Mouse (Mus musculus) MEL-GATA-1-ER (cell line): ENCODE measurements around the gene Ndc80.
A peak's percentile ranks its signal among the peaks of the same experiment; 100 is the strongest.
"Not testable (repeated sequence)": the region's sequence is repeated elsewhere in the genome, so short reads cannot be mapped to it uniquely, and the experiment has no call there.

Experiments
- DNase-seq: peaks from one replicate; pipeline ENCODE4 v3.0.0-alpha.2; 2012; ENCODE audit warnings: low read depth; ENCODE audit errors: extremely low read depth

Gene Ndc80

DNA sequence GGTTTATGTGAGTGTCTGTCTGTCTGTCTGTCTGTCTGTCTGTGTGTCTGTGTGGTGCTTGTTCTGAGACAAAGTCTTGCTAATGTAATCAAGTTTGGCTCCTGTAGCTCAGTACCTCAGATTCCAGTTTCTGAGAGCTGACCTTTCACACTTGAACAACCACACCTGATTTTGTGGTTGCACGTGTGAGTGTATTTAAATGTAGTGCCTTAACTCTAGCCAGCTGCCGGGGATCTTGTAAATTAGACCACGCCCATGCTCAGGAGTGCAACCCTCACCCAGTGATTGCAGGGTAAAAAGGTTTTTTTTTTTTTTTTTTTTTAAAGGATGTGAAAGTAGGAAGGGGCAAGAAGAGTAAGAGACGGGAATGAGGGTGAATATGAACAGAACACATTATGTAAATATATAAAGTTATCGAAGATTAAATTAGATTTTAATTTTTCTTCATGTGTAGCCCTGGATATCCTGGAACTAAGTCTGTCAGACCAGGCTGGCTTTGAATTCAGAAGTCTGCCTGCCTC lies 47.2 kb downstream of the Ndc80 start:
- no peak for DNase-seq

DNA sequence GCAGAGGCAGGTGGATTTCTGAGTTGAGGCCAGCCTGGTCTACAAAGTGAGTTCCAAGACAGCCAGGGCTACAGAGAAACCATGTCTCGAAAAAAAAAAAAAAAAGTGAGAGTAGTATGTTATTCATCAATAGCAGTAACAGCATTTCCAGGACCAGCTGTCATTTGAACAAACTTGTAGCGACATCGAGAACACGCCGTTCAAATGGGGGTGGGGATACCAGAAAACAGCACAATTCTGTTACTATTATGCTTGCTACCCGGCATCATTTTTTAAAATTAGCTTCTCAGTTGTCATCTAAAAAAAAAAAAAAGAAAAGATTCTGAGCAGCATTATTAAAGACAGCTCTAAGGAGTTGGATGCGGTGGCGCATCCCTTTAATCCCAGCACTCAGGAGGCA lies 49.2 kb downstream of the Ndc80 start:
- no peak for DNase-seq

- no peak for DNase-seq
Observed at GRCm38 (mm10) chr17:71476346-71477020, 50.2 kb downstream of the Ndc80 start.

DNA sequence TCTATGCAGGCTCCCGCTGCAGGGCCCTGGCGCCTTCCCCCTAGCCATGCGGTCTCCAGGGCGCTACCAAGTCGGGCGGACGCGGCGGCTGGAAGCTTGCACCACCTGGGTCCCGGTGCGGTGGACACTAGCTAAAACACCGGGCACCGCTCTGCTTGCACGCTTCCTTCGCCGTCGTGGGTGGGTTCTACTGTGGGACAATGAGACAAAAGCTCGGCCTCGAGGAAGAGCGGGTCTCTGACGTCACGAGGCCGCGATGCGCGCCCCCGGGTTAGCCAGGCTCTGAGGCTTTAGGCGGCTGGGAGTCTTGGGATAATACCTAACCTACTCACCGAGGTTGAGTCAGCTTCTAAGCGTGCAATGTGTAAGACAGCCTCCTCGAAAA lies 51.0 kb downstream of the Ndc80 start:
- peak; percentile 23 for DNase-seq

DNA sequence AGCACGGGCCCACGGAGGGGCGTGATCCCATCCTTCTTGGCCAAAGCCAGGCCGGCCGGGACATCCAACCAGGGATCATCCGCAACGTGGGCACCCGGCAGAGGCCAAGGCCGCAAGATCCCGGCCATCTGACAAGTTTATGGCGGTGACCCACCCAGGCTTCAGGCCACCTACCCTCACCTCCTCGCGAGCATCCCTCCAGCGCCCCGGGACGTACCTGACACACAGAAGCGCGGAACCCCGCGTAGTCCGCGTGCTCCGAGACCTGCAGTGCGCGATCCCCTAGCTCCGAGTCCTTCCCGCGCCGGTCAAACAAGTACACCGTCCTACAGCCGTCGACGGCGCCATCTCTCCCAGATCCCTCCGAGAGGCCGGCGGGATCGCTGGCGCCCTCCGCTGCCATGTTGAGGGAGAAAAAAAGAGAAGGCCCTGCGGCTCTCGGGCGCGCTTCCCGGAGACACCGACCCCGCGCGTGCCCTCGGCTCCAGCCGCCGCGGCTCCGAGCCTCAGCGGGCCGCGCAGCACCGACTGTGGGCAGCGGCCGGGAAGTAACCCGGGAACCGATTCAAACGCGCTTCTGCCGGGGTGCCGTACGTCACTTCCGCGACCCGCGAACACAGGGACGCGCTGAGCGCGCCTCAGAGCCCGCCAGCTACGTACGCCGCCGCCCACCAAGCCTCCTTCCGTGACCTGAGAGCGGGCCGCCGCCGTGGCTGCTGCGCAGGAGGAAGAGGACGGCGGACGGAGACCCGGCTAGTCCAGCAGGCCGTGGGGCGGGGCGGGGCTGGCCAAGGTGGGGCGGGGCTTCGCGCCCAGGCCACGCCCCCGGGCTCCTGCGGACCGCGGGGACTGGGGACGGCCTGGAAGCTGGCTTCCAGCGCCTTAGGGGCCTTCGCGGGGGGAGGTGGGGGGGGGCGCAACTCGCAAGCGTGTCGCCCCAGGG lies 51.6 kb downstream of the Ndc80 start, which contains the start of gene Smchd1:
Gene Smchd1, minus strand, starts transcription at position 582 of the 943 bp plus-strand sequence.
- peak; percentile 87 for DNase-seq

DNA sequence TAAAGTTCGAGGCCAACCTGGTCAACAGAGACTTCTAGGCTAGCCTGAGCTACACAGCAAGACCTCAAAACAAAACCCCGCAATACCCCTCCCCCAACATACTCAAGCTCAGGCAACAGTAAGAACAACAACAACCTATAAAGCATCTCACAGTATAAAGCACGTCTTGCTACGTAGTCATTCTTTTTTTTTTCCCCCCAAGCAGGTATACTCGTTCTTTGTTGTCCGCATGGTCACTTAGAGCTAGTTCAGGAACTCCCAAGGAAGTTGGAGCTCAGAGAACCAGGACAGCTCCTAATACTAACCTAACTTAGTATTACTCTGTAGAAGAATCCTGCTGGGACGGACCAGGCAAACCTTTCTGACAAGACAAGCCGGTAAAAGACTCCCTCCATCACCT lies 52.5 kb downstream of the Ndc80 start:
- peak; percentile 27 for DNase-seq

DNA sequence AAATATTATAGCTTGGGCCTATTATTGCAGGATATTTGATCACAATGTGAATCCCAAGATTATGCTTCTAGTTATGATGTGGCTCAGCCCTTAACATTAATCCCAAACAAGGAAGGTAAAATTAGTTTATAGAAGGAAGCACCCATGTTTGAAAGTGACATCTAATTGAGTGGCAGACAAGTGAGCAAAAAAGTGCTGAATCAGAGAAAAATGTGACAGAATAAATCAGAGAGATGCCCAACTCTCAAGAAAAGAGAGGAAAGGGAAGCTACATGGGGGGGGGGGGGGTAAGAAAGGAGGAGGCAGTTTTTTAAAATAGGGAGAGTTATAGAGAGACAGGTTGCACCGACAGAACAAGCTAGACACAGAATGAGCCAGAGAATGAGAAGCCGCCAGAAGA lies 55.4 kb downstream of the Ndc80 start:
- DNase-seq, result no peak

DNA sequence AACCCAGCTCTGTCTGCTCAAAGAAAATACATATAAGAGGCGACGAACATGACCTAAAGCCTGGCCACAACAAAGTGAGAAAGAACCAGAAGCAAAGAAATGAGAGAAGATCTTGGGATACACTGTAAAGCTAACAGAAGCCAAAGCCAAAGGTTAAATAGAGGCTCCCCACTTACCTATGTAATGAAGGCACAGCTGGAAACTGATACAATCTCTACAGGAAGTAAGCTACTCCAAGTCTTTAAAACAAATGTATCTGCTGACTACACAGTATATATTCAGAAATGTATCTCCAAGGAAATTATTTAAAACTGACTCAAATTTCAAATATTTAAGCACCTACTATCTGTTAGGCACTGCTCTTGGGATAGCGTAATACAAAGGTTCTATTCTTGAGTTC lies 66.3 kb downstream of the Ndc80 start:
- DNase-seq, result no peak

DNA sequence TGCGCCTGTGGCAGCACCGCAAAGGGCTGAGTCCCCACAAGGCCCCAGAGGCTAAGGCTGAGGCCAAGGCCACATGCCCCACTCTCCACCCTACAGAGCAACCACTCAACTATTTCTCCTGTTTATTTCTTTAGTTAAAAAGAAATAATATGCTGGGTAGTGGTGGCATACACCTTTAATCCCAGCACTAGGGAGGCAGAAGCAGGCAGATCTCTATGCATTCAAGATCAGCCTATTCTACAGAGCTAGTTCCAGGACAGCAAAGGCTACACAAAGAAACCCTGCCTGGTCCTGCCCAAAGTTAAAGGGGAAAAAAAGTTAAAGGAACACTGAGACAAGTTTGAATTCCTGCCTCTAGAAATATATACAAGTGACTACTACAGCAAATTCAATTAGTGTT lies 66.8 kb downstream of the Ndc80 start, which contains the start of gene Gm4707:
Gene Gm4707, minus strand, starts transcription at position 101 of the 400 bp plus-strand sequence.
- DNase-seq, result no peak

DNA sequence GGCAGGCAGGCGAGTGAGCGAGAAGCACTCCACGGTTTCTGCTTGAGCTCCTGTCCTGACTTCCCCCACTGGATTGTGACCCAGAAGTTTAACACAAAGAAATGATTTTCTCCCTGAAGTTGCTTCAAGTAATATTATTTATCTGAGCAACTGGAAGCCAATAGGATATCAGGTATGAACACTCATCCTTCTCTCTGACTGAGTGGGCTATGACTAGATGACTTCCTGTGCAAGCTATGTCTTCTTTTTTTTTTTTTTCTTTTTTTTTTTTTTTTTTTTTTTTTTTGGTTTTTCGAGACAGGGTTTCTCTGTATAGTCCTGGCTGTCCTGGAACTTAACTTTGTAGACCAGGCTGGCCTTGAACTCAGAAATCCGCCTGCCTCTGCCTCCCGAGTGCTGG lies 69.3 kb downstream of the Ndc80 start:
- not testable (repeated sequence) for DNase-seq
